Mouse (Mus musculus): ENCODE data around the gene H2-Ob.

H2-Ob gene

DNA sequence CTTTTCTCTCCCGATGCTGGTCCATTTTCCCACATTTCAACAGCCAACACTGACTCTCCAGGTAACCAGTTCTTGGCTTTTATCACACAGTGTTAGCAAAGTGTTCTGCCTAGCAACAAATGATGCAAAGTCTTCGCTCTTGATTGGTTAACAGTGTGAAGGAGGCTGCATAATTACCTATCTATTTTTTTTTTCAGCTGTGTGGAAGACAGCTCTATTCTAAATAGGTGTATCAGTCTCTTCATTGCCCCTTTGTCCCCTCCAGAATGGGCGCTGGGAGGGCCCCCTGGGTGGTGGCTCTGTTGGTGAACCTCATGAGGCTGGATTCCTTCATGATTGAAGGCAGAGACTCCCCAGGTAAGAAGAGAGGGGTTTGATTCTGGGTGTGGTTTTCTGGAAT is at the start of gene H2-Ob:
TSS of gene H2-Ob (plus strand) at position 198 of the 400 bp plus-strand sequence.
- no peak for DNase-seq

DNA sequence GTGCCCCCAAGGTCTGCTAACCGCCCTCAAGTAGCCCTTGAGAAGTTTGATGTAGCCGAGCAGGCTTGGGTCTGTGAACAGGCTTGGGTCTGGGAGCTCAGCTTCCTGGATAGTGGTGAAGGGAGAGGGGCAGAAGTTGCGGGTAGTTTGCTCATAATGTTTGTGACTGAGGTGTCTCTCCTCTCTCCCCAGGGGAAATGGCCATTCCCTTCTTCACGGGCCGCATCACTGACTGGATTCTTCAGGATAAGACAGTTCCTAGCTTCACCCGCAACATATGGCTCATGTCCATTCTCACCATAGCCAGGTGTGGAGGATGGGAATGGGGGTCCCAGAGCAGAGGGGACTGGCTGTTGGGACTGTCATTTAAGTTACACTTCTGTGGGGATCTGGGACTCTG is 49.7 kb upstream of the H2-Ob start:
- no peak for DNase-seq

DNA sequence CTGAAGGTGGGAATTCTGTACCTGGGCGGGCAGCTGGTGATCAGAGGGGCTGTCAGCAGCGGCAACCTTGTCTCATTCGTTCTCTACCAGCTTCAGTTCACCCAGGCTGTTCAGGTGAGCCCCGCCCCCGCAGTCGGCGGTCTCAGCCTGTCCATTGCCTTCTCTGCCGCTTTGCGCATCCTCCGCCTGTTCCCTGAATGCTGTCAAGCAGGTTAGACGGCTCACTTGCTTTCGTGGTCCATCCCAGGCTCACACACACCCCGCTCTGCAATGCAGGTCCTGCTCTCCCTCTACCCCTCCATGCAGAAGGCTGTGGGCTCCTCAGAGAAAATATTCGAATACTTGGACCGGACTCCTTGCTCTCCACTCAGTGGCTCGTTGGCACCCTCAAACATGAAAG is 45.9 kb upstream of the H2-Ob start:
- no peak for DNase-seq

DNA sequence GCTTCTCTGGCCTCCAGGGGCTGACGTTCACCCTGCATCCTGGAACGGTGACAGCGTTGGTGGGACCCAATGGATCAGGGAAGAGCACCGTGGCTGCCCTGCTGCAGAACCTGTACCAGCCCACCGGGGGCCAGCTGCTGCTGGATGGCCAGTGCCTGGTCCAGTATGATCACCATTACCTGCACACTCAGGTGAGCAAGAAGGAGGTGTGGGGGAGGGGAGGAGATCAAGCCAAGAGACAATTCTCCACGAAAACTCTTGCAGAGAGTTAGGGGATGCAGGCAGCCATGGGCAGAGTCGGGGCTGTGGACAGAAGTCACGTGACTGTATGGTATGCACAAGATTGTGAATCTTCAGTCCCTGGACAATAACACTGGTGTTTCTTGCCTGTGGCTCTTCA is 45.2 kb upstream of the H2-Ob start:
- no peak for DNase-seq

DNA sequence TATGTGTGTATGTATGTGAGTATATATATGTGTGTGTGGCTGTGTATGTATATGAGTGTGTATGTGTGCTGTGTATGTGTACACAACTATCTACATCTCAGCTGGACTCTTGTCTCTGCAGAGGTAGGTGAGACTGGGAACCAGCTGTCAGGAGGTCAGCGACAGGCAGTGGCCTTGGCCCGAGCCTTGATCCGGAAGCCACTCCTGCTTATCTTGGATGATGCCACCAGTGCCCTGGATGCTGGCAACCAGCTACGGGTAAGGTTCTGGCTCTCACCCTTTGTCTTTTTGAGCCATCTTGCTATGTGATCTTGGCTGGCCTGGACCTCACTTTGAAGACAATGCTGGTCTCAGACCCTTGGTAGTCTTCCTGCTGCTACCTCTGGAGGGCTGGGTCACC is 44.0 kb upstream of the H2-Ob start:
- DNase-seq, result no peak

DNA sequence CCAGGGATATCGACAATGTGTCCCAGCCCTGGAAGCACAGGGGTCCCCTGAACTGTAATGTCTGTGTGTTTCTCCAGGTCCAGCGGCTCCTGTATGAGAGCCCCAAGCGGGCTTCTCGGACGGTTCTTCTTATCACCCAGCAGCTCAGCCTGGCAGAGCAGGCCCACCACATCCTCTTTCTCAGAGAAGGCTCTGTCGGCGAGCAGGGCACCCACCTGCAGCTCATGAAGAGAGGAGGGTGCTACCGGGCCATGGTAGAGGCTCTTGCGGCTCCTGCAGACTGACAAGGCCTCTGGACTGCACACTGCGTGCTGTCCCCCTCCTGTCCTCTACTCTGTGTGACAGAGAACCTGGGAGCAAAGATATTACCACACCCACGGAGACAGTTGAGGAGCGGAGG is 42.2 kb upstream of the H2-Ob start:
- DNase-seq, result no peak

DNA sequence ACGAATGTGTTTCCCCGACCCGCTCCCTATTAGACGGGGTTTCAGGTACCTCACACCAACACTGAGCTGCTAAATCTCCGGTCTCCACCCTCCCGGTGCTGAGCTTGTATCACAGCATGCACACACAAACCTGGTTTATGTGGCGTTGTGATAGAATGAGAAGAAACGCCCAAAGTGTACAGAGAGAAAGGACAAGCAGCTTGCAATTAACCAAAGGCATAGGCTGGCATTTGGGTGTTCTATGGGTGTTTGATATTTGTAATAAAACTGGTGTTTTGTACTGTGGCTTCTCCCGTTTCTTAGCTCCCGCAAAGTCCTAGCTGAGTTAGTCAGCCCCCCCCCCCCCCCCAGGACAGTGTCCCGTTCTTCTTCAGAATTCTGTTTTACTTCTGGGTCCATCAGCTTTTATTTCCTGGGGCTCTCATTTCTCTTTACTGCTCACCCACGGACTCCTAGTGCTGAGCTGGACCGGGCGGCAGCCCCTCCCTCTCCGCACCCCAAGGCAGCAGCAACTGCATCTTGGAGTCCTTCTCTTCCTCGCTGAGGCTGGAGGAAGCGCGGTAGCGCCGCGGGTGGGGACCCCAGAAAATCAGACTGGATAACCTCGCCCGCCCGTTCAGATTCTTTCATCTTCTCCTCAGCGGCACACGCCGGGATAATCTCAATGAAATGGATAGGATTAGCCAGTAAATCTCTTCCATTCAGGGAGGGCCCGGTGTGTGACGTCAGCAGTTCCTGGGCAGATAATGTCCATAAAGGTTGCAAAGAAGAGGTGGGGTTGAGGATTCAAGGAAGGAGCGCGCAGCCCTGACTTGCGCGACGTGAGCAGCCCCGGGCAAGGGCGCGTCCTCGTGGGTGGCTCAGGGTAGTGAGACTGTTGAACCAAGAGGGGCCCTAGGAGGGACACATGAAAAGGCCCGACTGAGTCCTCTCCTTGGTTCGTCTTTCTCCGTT is 41.5 kb upstream of the H2-Ob start, which contains the start of gene Psmb8:
TSS of gene Psmb8 (plus strand) at position 781 of the 954 bp plus-strand sequence.
- peak; percentile 91 for DNase-seq

DNA sequence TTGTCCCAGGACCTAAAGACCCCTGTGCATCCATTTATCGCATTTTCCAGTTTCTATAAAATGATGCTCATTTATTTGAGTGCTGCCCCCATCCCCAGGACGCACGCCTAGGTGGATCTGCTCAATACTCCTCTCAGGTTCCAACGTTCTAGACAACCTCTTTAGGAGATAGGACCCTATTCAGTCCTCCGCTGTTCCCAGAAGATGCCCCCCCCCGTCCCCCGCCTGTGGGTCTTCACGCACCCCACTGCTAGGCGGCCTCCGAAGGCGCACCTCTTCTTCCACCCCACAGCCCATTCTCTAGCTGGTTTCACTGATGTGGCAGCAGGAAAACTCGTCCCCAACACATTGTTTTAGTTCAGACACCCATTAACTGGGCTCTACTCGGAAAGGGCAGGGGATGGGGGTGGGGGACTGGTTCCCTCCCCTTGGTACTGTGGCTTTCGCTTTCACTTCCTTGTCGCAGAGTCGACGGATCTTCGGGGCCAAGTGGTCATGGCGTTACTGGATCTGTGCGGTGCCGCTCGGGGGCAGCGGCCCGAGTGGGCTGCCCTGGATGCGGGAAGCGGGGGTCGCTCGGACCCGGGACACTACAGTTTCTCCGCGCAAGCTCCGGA is 40.7 kb upstream of the H2-Ob start:
- DNase-seq, result peak; percentile 38

DNA sequence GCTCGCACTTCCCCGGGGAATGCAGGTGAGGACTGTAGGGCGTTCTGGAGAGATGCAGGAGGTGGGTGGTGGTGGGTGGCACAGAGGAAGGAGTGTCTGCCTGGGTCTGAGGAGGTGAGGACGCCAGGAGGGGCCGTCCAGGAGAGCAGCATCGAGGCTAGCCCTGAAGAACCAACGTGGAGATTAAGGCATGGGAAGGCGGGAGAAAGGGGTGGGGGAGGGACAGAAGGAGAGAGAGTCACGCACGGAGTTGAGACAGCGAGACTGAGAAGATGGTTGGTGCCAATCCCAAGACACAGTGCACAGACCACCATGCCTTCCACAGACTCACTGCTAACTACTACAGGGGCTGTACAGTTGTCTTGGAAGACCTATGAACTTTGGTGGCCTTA is 40.2 kb upstream of the H2-Ob start:
- DNase-seq, result no peak

DNA sequence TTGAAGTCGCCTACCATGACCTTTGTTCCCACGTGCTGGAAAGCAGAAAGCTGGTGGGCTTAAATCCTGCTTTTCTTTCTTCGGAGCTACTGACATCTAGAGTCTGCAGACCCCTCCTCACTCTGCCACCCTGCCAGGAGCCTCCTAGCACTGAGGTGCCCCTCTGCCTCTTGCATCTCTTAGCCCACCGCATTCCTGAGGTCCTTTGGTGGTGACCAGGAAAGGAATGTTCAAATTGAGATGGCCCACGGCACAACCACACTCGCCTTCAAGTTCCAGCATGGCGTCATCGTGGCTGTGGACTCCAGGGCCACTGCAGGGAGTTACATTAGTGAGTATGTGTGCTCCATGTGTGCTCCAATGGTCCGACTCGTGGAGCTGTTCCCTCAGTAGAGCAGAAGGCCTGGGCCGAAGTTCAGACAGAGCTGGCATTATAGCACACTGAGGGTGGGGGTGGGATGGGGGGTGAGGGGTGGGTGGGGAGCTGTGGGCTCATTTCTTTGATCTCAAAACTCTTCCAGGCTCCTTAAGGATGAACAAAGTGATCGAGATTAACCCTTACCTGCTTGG is 39.6 kb upstream of the H2-Ob start:
- no peak for DNase-seq

DNA sequence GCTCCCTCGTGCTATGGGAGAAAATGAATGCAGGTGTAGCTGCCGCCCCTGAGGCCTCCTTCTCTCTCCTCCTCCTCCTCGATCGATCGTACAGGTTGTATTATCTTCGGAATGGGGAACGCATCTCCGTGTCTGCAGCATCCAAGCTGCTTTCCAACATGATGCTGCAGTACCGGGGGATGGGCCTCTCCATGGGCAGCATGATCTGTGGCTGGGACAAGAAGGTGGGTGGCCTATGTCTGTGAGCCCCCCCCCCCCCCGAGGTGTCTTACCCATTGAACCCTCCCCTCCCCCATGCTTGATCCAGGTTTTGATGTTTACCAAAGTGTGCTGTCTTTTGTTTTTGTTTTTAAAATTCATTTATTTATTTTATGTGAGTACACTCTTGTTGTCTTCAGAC is 38.7 kb upstream of the H2-Ob start:
- no peak for DNase-seq

DNA sequence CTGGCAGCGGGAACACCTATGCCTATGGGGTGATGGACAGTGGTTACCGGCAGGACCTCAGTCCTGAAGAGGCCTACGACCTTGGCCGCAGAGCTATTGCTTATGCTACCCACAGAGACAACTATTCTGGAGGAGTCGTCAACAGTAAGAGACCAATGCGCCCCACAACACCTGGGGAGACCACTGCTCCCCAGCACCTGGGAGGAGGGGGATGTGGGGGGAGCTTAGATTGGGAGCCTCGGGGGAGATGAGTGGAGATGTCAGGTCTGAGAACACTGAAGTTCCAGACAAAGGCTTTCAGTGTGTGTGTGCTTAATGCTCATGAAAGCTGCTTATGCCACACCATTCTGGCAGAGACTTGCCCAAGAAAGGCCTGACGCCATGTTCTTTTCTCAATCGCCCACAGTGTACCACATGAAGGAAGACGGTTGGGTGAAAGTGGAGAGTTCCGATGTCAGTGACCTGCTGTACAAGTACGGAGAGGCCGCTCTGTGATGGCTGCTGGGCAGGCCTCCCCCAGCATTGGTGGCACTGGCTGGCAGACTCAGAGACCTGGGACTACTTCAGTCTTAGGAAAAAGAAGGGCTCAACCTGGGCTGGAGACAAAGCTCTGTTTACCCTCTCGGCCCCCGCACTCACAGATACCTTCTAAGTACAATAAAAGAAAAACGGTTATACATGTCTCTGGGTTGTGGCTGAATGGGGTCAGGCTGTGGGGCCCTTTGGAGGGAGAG is 37.8 kb upstream of the H2-Ob start:
- DNase-seq, result no peak

DNA sequence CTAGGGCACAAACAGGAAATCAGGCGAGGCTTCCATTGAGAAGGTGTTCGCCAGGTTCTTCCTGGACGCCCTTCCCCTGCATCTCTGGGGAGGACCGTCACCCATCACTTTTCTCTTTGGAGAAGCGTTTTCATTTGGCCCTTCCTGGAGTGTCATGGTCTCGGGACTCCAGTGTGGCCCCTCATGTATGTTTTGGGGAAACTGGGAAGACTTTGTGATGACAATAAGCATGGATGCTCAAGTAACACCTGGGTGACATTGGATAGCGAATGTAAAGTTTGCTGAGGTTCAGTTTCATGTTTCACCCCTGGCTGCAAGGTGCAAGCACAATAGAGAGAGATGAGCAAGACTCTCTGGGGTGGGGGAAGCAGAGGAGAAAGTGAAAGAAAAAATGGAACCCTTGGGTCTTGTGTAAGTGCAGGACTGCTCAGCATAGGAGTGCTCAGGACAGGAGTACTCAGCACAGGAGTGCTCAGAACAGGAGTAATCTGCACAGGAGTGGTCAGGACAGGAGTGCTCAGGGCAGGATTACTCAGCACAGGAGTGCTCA is 37.1 kb upstream of the H2-Ob start:
- DNase-seq, result no peak

DNA sequence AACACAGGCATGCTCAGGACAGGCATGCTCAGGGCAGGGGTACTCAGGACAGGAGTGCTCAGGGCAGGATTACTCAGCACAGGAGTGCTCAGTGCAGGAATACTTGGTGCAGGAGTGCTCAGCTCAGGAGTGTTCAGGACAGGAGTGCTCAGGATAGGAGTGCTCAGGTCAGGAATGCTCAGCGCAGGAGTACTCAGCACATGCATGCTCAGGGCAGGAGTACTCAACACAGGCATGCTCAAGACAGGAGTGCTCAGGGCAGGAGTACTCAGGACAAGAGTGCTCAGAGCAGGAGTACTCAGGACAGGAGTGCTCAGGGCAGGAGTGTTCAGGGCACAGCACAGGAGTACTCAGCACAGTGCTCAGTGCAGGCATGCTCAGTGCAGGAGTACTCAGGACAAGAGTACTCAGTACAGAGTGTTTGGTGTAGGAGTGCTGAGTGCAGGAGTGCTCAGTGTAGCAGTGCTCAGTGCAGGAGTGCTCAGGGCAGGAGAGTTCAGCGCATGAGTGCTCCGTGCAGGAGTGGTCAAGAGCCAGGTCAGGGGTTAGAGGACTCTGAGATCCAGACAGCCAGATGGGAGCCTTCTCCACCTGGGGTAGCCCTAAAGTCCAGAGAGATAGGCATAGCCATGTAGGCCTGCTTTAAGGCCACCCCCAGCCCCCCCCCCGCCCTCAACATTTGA is 35.8 kb upstream of the H2-Ob start:
- no peak for DNase-seq

DNA sequence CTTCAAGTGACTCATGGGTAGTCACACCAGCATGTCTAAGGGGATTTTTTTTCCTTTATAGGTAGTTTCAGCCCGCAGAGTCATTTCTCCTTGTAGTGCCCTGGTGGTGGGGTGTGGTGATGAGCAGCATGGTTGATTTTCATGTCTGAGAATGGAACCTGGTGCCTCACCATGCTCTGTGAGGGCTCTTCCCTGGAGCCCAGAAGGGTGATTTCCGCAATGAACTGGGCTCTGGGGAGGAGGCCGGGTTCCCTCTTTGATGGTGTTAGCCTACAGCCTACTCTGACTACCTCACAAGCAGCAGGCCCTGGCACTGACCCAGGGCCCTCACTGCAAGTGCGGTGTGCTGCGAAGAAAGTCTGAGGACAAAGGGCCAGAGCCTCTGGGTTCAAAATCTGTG is 35.3 kb upstream of the H2-Ob start, which contains the start of gene Tap2:
TSS of gene Tap2 (plus strand) at position 84 of the 400 bp plus-strand sequence.
- DNase-seq, result no peak

DNA sequence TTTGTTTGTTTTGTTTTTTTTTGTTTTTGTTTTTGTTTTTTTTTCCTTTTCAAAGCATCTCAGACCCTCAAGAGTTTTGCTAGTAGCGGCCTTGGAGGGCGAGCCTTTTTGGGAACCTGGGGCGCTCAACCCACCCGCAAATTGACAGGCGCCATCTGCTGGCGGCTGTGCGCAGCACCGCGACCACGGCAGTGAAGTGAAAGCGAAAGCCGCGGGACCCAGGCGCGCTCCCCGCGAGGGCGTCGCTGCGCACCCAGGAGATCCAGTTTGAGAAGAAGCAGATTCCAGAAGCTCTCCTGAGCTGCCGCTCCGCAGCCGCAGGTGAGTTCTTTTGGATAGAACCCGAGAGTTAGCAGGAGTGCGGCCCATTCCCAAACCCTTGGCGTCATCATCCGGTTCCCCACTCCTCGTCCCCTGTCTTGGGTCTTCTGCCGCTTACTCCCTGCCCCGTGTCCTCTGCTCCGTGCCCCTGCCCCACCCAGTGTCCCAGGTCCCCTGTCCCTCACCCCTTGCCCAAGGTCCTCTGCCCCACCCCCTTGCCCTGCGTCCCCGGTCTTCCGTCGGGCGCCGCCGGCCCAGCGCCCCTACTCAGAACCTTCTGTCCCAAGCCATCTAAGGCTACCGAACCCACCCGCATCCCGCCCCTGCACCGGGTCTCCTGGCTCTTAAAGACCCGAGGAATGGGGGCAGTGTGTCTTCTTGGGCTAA is 34.2 kb upstream of the H2-Ob start:
- DNase-seq, result peak; percentile 87

DNA sequence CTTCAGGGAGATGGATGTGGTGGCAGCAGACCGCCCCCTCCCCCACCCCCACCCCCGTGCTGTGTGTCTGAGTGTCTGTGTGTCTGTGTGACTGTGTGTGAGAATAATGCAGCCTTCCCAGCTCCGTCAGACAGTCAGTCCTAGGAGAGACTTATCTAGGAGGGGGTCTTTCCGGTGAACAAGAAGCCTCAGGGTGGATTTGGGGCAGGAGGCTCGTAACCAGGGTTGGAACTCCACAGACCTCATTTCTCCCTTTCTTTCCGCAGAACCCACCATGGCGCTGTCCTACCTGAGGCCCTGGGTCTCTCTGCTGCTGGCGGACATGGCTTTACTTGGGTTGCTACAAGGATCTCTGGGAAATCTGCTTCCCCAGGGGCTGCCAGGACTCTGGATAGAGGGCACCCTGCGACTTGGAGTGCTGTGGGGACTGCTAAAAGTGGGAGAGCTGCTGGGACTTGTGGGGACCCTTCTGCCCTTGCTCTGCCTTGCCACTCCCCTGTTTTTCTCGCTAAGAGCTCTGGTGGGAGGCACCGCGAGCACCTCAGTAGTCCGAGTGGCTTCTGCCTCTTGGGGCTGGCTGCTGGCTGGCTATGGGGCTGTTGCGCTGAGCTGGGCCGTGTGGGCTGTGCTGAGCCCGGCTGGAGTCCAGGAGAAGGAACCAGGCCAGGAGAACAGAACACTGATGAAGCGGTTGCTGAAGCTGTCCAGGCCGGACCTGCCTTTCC is 33.5 kb upstream of the H2-Ob start:
- no peak for DNase-seq

DNA sequence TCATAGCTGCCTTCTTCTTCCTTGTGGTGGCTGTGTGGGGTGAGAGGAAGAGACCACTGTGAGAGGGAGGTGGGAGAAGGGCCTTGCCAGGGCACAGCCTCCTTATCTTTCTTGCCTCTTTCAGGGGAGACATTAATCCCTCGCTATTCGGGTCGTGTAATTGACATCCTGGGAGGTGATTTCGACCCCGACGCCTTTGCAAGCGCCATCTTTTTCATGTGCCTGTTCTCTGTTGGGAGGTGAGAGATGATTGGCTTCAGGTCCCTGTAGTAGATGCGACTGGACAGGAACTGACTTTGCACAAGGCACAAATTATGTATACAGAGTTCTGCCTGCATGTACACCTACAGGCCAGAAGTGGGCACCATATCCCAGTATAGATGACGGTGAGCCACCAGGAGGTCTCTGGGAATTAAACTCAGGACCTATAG is 32.9 kb upstream of the H2-Ob start:
- peak; percentile 61 for DNase-seq

DNA sequence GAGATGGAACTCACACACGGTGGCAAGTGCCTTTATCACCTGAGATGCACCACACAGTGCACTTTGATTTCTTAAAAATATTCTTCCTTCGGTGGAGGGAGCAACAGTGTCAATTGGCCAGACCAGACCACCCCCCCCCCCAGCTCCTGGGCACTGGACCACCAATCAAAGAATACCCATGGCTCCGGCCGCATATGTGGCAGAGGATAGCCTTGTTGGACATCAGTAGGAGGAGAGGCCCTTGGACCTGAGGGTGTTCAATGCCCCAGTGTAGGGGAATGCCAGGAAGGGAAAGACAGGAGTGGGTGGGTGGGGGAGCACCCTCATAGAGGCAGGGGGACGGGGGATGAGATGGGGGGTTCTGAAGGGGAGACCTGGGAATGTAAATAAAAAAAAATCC is 32.0 kb upstream of the H2-Ob start:
- DNase-seq, result no peak

DNA sequence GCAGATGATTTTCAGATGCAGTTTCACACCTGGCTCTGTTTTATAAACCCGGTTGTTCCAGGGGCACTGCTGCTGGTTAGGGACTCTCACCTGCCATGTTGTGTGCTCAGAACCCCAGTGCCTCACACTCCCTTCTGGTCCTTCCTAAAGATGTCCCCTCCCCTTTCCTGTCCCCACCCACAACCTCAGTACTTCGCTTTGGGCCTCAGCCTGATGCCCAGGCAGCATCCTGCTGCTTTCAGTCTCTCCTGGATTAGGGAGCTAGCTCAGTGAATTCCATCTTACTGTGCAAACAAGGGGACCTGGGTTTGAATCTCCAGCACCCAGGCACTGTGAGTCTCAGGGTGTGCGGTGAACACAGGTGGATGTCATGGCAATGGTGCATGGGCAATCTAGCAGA is 31.2 kb upstream of the H2-Ob start:
- no peak for DNase-seq

DNA sequence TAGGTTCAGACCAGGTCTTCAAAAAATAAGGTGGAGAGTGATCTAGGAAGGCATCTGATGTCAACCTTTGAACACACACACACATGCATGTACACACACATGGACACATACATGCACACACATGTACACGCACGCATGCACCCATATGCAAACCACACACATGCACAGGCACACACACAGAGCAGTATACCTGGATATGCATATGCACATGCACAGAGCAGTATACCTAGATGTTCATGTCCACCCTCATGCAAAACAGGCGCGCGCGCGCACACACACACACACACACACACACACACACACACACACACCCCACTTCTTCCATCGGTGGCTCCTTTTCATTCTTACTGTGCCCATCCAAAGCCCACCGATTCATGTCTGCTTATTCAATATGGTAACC is 30.8 kb upstream of the H2-Ob start:
- DNase-seq, result no peak

All from retina, postnatal 1 day (tissue).